Mouse (Mus musculus) ZHBTc4 (cell line): ENCODE measurements around the gene Dysf.

Experiments
- DNase-seq: peaks from one replicate; pipeline ENCODE4 v3.0.0-alpha.2; 2011; ENCODE audit warnings: low read depth, low spot score

Gene Dysf

DNA sequence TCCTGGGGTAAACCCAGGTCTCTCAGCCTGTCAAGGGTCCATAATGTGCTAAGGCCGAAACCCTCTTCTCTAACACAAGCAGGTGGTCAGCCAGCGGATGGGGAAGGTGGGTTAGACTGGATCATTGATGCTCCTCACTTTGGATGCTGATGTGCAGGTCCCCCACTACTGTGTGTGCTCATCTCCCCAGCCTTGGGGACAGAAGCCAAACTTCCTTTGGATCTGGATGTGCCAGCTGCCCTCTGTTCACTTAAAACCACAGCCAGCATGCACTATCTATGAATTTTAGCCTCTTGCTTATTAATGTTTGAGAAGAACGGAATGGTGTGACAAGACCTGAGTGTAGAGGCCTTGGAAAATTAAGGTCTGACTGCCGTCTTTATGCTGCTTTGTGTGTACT lies 150.7 kb downstream of the Dysf start:
- no peak for DNase-seq

DNA sequence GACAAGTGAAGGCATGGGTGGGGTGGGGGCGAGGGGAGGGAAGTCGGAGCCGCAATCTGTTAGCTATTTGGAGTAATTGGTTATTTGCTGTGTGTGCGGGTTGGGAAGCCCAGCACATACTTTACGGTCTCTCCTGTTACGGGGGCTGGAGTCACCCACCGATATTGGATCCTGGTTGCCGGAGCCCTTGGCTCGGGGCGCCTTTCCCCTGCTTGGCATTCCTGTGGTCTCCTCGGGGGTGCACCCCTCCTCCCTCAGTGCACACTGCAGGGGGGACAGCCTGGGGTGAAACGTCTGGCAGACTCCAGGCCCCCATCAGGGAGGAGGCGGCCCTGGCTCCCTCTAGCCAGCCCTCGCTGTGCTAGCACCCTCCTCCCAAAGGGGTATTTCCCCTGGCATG lies 159.2 kb downstream of the Dysf start:
- no peak for DNase-seq

DNA sequence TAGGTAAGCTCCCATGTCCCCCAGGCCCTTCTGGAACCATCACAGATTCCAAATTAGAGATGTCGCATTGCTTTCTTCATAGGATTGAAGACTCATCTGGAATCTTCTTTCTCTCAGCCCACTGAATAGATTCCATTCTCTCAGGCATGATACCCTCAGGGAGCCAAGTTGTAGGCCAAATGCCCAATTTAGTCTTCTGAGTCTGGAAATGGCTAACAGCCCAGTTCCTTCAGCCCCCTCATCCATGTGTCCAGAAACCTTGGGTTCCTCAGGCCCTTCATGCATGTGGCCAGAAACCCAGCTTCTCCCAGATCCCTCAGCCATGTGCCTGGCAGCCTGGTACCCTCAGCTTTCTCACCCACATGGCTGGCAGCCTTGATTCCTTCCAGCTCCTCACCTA lies 160.2 kb downstream of the Dysf start:
- DNase-seq: no peak

DNA sequence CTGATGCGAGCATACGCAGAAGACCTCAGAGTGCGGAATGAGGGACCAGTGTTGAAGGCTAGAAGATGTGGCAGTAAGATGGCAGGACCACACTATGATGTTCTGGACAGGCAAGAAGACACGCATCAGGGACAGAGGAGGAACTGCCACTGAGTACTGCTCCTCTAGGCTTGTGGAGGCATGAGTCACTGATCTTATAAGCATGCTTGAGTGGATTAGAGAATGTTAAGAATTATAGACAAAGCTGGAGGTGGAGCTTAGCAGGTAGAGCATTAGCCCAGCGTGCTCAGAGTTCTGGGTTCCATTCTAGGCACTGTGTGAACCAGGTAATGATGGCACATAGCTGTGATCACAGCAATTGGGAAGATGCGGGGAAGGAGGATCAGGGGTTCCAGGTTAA lies 165.2 kb downstream of the Dysf start:
- no peak for DNase-seq

DNA sequence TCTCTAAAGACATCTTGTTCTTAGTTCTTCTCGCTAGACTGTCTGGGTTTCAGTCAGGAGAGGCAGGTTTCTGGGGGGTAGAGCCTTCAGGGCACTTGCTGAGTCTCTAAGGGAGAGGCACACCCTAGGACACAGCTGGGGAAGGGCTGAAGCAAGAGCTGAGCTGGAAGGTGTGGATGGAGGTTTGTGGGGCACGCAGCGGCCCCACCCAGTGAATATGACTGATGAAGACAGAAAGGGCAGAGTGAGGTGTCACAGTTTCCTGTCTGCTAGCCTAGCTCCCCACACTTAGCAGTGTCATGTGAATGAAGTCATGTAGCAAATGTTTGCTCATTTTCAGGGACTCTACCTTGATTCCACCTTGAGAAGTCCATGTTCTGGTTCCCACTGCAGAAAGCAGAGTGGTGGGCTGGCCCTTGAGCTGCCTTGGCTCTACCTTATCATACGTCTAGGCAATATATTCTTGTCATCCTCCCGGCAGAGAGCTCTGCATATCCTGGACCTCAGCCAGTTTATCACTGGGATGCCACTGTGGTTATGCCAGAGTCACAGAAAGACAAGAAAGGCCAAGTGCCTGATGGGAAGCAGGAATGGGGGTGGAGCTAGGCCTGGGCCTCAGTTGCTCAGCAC lies 170.5 kb downstream of the Dysf start:
- no peak for DNase-seq

DNA sequence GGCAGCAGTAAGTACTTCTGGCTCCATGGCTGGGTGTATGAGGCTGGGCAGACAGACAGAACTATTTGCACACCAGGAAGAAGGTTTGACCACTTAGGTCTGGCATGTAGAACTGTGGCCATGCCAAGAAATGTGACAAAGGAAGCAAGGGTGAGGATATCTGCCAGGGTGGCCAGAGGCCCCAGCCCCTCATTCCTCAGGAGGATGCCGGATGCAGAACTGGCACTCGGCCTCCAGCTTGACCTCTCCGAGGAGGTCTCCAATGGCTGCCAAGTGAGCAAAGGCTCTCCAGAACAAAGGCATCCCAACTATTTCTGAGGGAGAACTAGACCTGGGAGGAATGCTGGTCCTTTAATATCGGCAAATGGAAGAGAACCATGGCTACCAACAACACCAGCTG lies 173.1 kb downstream of the Dysf start:
- no peak for DNase-seq

DNA sequence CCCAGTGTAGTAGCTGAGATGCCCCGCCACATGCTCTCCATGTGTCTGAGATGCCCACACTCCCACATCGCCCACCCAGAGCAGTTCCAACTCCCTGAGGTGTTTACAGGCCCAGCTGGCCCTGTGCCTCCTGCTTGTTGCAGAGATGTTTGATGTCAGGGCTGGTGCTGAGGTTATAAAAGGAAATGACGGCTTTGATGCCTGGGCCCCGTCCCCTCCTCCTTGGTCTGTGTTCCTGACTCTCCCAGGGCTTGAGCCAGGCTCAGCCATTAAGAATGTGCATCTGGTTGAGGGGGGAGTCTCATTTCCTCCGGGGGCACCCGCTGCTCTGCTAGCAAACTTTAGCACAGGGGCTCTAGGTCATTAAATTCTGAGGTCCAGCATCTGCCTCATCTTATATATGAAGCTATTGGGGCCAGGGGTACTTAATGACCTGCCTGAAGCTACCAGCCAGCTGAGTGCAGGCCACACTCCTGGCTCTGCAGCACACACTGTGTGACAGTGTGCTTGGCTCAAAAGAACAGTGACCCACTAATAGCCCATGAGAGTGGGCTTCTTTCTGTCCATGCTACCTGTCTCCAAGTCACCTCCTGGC lies 183.4 kb downstream of the Dysf start:
- DNase-seq: no peak

DNA sequence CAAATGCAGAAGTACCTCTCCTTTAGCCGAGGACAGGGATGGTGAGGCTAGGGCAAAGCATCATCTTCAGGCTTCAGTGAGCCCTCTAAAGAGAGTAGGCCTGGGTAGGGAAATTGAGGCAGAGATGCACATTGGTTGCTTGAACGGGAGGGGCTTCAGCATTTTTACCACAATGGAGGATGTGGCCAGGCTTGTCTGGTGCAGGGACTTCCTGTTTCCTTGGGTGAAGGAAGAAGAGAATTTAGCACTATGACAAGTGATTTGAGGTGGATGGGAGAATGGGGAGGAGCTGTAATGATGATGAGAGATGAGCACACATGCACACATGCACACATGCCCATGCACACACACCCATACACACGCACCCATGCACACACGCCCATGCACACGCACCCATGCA lies 188.1 kb downstream of the Dysf start:
- DNase-seq: no peak

DNA sequence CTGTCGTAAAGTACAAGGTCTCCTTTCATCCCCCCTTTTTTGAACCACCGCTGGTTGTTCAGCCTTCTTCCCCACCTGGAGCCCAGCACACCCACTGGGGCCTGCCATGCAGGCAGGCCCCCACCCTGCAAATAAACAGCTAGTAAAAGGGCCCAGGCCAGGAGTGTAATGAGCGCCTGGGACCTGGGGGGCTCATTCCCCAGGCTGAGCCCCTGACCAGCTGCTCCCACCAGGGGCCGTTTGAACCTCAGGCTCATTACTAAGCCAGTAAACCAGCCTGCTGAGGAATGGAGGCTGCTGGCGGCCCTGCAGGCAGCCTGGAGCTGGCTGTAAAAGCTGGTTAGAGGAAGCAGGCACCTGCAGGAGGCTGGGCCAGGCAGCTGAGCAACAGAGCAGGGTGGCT lies 189.4 kb downstream of the Dysf start:
- no peak for DNase-seq

DNA sequence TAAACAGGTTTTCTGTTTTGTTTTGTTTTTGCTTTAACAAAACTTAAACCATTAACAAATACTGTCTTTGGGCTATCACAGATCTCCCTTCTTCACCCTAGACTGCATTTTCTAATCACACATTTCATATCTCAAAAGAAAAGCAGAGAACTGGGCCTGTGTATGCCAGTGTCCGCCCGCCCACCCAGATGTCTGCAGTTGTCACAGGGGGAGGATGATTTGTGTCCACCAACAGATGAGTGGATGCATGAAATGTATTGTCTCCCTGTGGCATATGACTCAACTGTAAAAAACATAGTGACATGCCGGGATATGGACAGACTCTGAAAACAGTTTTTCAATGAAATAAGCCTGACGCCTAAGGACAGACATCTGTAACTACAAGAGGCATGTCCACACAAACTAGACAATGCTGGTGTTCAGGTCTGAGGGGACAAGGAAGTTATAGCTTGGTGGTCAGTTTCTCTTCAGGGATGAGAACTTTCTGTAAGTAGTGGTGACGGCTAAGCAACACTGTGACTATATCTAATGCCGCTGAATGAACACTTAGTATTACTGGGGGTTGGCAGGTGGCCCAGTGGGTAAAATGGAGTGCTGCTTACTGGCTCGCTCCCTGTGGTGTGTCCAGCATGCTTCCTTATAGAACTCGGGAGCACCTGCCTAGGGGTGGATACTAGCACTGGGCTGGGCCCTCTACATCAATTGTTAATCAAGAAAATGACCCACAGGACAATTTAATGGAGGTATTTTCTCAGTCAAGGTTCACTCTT lies 193.5 kb downstream of the Dysf start:
- DNase-seq: no peak

DNA sequence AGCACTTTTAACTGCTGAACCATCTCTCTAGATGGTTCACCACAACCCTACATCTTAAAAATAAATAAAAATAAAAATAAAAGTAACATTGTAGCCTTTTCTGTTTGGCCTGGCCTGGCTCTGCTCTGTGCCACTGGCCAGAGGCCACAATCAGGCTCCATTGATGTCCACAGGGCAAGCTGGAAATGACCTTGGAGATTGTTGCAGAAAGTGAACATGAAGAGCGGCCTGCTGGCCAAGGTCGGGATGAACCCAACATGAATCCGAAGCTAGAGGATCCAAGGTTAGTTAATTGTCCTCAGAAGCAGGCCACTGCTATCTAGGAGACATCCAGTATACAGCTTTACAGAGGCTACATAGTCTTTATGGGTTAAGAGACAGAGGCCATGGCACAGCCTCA lies 197.2 kb downstream of the Dysf start:
- no peak for DNase-seq

DNA sequence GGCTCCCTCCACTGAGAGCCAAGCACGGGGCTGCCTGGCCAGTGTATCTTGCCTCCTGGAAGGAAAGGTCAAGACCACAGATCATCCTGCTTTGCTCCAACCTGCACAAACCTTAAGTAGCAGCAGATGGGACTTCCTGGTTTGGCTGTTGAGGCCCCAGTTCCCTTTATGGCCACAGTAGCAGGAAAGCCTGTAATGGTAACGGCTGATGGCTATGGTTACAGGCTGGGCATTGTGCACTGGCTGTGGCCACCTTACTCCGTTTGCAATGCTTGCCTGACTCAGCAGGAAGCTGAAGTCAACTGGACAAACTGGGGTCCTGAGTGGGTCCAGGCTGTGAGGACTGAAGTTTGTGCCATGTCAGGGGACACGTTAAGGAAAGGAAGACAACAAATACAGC lies 200.2 kb downstream of the Dysf start:
- no peak for DNase-seq

DNA sequence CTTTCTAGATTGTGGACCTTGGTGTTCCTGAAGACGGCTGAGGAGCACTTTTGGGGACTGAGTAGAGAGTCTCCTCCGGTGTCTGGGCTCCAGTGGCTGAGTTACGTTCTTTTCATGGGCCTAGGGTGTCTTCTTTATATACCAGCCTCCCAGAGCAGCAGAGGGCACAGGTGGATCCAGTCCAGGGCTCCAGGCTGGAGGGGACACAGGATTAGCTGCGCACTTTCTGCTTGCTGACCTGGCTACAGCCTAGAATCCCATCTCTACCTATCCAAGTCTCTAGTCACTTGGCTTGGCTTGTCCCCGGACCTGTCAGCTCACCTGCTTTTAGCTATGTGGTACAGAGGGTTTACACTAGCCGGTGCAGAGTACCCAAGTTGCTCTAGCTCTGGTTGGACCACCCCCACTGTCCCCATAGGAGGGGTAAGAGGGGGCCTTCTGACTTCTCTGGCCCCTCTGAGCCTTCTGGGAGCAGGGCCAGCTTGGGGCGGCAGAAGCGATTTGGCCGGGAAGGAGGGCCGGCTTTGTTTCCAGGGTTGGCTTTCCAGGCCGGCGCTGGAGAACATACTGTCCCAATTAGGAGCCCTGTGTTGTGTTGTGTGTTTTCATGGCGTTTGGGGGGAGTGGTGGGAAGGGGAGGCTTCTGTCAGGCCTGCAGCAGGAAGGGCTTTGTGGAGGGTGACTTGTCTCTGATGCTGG lies 201.5 kb downstream of the Dysf start:
- DNase-seq: no peak

DNA sequence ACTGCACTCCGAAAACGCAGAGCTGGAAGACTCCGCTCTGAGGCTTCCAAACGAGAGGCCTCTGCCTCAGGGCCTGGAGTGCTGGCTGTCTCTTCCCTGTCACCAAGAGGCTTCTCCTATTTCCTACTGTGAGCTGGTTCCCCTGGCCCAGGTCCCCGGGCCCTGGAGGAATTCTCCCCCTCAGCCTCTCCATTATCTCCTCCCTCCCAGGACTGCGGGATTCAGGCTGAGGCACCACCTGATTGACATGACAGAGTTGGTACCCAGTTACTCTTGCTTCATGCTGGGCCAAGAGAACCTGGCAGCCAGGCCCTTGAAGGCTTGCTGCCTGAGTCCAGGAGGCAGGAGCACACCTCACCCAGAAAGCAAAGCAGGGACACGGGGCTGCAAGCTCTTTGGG lies 203.1 kb downstream of the Dysf start:
- no peak for DNase-seq

DNA sequence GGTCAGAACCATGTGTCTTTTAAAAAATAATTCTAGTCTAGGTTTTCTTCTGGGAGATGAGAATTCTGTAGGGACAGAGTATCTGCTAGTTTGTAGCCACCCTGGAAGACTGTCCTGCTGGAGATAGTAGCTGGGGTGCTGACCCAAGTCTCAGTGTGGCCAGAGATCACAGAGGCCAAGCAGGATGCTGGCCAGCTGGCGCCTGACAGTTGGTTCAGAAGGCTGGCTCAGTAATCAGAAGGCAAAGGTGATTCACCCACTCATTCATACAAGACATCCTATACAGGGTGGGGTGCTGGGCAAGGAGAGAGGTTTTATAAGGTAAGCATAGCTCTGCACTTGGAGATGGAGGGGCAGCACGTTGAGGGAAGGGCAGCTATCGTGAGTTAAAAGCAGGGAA lies 204.7 kb downstream of the Dysf start:
- DNase-seq: no peak

DNA sequence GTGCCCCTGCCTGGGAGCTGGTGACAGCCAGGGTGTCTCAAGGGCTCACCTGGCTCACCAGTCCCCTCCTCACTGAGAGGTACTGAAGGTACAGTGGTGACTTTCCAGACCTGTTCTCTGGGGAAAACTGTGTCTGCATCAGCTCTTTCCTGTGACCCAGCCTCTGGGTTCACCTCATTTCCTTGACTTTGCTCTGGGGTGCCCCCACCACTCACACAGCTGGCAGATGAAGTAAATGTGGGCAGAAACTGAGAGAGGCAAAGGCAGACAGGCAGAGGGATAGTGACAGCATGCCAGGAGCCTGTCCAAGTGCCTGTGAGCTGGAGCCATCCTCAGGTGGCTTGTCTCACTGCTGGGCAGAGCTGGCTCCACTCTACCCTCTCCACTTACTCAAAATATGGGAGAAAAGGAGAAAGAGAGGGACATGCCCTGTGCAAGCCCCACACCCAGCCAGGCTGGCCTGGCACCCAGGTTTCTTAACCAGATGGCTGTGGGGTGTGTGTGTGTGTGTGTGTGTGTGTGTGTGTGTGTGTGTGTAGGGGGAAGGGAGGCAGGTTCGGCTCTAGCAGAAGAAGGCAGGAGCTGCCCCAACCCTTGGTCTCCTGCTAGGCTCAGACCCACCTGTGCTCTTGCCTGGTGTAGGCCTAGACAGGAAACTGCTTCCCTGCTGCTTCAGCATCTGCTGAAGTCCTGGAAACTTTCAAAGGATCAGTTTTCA lies 209.0 kb downstream of the Dysf start:
- no peak for DNase-seq

DNA sequence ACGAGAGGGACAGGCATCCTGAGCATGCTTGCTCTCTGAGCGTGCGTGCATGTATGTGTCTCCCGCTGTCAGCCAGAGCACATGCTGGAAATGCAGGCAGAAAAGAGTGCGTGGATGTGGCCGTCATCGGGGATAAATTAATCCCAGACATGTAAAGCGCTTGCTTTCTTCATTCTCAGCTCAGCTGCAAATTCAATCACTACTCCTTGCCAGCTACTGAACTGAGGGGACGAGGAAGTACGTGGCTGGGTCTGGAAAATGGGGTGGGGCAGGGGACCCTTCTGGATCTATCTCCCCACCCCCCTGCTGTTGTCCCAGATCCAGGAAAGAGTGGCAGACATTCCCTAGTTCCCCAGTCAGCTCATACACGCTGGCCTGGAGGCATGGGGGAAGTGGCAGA lies 210.7 kb downstream of the Dysf start:
- DNase-seq: no peak

DNA sequence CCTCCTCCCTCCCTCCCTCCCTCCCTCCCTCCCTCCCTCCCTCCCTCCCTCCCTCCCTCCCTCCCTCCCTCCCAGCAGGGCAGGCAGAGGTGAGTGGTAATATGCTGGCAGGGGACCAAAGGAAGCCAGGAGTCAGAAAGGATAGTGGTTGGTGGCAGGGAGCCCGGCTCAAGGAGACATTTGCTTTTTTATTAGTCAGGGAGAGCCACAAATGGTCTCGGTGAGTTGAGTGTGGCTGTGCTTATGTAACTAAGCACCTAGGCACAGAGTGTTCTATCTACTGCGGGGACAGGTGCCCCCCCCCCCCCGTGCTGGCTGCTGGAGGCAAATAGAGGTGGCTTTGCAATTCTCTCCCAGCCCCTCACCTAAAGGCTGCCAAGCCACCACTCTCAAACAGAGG lies 216.5 kb downstream of the Dysf start:
- DNase-seq: no peak

DNA sequence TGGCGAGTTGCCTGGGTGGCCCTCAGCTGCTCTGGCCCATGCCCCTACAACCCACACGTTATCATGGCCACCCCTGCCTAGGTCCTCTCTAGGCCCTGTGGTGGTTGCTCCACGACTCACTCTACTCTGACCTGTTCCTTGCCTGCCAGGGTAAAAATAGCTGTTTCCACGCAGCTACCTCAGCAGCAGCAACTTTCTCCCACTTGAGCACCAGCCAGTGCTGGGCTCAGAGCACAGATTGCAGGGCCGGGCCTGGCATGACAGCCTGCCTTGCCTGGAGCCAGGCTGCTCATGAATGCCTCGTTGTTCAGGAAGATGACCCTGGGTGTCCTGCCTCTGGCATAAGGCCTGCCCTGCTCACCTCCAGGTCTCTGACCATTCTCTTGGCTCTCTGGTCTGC lies 217.2 kb downstream of the Dysf start:
- no peak for DNase-seq

DNA sequence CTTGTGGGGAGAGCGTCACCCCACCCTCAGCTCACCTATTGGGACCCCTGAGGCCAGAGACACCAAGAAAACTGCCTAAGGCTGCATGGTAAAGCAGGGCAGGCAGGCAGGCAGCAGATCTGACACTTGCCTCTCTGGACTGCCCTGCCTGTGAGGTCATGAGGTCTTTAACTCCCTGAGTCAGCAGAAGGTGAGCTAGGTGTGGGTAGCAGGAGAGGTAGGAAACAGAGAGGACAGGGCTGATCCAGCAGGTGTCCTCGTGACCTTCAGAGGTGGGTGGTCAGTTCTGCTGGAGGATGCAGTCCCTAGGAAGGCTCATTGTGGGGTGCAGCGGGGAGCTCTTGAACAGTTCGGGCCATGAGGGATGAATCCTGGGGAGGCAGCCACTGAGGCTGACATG lies 219.8 kb downstream of the Dysf start:
- DNase-seq: no peak

DNA sequence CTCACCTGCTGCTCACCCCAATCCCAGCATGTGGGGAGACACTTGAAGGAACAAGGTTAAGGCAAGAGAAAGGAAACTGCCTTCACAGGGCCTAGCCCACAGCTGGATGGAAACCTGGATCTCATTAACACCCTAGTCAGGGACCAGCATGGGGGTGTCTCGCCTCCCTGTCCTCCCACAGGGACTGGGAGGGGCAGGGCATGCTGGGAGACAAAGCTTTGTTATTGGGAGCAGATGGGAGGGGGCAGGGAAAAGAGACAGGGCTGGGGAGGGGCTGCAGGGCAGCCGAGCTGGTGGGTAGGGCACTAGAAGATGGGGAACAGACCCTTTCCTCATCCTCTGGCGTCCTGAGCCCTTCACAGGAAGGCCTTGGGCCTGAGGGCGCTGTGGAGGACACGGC lies 220.4 kb downstream of the Dysf start:
- DNase-seq: peak; percentile 16

DNA sequence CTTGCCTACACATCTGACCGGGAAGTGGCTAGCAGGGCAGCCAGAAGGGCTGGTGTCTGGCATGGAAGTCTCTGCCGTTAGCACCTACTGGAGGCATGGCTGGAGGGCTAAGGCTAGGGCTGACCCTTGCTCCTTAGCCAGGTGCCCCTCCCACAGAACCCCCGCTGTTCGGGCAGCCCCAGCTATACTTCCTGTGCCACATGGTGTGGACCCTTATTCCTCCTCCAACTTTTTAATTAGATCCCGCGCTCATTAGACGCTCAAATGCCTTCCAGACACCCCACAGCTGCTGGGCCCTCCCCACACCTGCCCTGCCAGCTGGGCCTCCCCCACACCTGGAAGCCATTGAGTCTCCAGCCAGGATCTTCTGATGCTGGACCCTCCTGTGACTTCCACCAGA lies 221.3 kb downstream of the Dysf start:
- DNase-seq: no peak
